Comparison of ENCODE assay signal across 8 mouse cellular contexts in genomic region chr5:21735584-21735983, GRCm38 (mm10). TPM values are rescaled to one million over a fixed set of nuclear protein-coding genes. Genes with fewer than 3 reads are reported as not detected.
DNase-seq lines count a peak whose midpoint lies in the region; ATAC-seq lines count a peak whose summit lies in the region.

No protein-coding gene starts in this region.

- H3K27ac ChIP-seq in forebrain, embryonic 13.5 days = no peak overlapping the region

- no peak for ATAC-seq in forebrain, embryonic 13.5 days
- peak; percentile 74 to 80 for ATAC-seq in hematopoietic stem cell, adult 5-6 weeks (replicated peaks in 1 of 2; ENCODE audit: insufficient read depth in 1 of 2, low FRiP score in 2 of 2, low TSS enrichment in 1 of 2, low read depth in 1 of 2, poor library complexity in 2 of 2, severe bottlenecking in 2 of 2)

- 27% methylated on average over 10 of the region's 10 CpGs for WGBS in forebrain, embryonic 13.5 days

- H3K4me1 ChIP-seq in forebrain, embryonic 13.5 days = peaks cover 50% of the 10 kb centered on the region

- peaks cover 22% of the 10 kb centered on the region for H3K36me3 ChIP-seq in forebrain, embryonic 13.5 days (ENCODE audit: poor library complexity, severe bottlenecking)

- H3K27me3 ChIP-seq in forebrain, embryonic 13.5 days = no peaks in the 10 kb centered on the region

- no peaks in the 10 kb centered on the region for H3K9me3 ChIP-seq in forebrain, embryonic 13.5 days (replicated peaks)

- H3K9ac ChIP-seq in forebrain, embryonic 13.5 days = no peak overlapping the region

- no peak overlapping the region for H3K4me3 ChIP-seq in forebrain, embryonic 13.5 days

- DNase-seq in Muller cell, postnatal 12 days (ENCODE audit: inconsistent ontology term) = peak; percentile 62
- peak; percentile 83 for DNase-seq in c-Kit-positive CD71-negative TER-119-negative erythroid progenitor cells, embryonic 14.5 days (ENCODE audit: low read depth)
- peak; percentile 42 to 61 for DNase-seq in layer of hippocampus, postnatal 14 days (ENCODE audit: low spot score in 2 of 2)
- DNase-seq in lung, postnatal 10 days = peak; percentile 84
- peak; percentile 83 for DNase-seq in right cerebral cortex, postnatal 14 days
- DNase-seq in yolk sac, embryonic 10.5 days (ENCODE audit: low spot score) = peak; percentile 49

- peak overlapping the region; percentile 21; the same call in 1 of the 2 replicates for H3K4me2 ChIP-seq in forebrain, embryonic 13.5 days

RNA-seq across cellular contexts. Expression of gene Pmpcb, which starts 1.4 kb away (rescaled TPM):
- 96.4 and 99.8 TPM in 2 replicates for polyA plus RNA-seq in forebrain, embryonic 13.5 days (2015; fragmentation: Nextera tagmentation; extraction: Ambion mirVana)
- total RNA-seq in hematopoietic stem cell, adult 5-6 weeks (2017) = 96.5 and 138 TPM in 2 replicates
- 10 to 100 TPM; 59.3 to 67.1 TPM for total RNA-seq in layer of hippocampus, postnatal 14 days (2021)

RNA-seq across cellular contexts. Expression of gene Napepld, which starts 34.4 kb away (rescaled TPM):
- polyA plus RNA-seq in forebrain, embryonic 13.5 days (2015; fragmentation: Nextera tagmentation; extraction: Ambion mirVana) = 7.1 and 7.3 TPM in 2 replicates
- total RNA-seq in hematopoietic stem cell, adult 5-6 weeks (2017) = 1.6 TPM in 2 replicates
- total RNA-seq in layer of hippocampus, postnatal 14 days (2021) = 10 to 100 TPM; 11.6 to 13.0 TPM

RNA-seq across cellular contexts. Expression of gene Dnajc2, which starts 49.5 kb away (rescaled TPM):
- polyA plus RNA-seq in forebrain, embryonic 13.5 days (2015; fragmentation: Nextera tagmentation; extraction: Ambion mirVana) = 83.5 and 86.9 TPM in 2 replicates
- 149 and 210 TPM in 2 replicates for total RNA-seq in hematopoietic stem cell, adult 5-6 weeks (2017)
- 10 to 100 TPM; 27.9 to 33.2 TPM for total RNA-seq in layer of hippocampus, postnatal 14 days (2021)

RNA-seq across cellular contexts. Expression of gene Psmc2, which starts 49.5 kb away (rescaled TPM):
- polyA plus RNA-seq in forebrain, embryonic 13.5 days (2015; fragmentation: Nextera tagmentation; extraction: Ambion mirVana) = 214 and 219 TPM in 2 replicates
- total RNA-seq in hematopoietic stem cell, adult 5-6 weeks (2017) = 75.9 and 87.3 TPM in 2 replicates
- 100 to 1,000 TPM; 116 to 119 TPM for total RNA-seq in layer of hippocampus, postnatal 14 days (2021)
